Mouse (Mus musculus): ENCODE measurements around the gene Ttyh3.
"Not testable (repeated sequence)": the region's sequence is repeated elsewhere in the genome, so short reads cannot be mapped to it uniquely, and the experiment has no call there.

The Ttyh3 gene

GRCm38 (mm10) chr5:140648519-140649100 is at the start of gene Ttyh3:
TSS of gene Ttyh3 (minus strand) at chr5:140649031.
- DNase-seq: no peak

- no peak for DNase-seq
These were observed 47.2 kb upstream of the Ttyh3 start for GRCm38 (mm10) chr5:140695987-140696386.

DNA sequence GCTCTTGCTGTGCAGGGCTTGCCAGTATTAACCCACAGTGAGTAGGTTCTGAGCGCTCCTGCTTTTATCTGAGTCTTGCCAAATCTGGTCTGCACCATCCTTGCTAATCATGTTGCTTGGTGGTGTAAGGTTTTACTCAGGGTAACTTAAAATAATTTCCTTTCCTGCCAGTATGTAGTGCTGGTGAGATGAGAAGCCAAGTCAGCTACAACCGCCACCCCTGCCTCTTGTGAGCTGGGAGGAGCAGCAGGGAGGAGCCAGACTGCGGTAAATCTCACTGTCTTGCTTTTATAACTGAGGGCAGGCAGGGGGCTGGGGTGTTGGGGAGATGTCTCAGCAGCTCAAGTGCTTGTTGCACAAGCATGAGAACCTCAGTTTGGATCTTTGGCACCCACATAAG is 39.6 kb upstream of the Ttyh3 start:
- no peak for DNase-seq

DNA sequence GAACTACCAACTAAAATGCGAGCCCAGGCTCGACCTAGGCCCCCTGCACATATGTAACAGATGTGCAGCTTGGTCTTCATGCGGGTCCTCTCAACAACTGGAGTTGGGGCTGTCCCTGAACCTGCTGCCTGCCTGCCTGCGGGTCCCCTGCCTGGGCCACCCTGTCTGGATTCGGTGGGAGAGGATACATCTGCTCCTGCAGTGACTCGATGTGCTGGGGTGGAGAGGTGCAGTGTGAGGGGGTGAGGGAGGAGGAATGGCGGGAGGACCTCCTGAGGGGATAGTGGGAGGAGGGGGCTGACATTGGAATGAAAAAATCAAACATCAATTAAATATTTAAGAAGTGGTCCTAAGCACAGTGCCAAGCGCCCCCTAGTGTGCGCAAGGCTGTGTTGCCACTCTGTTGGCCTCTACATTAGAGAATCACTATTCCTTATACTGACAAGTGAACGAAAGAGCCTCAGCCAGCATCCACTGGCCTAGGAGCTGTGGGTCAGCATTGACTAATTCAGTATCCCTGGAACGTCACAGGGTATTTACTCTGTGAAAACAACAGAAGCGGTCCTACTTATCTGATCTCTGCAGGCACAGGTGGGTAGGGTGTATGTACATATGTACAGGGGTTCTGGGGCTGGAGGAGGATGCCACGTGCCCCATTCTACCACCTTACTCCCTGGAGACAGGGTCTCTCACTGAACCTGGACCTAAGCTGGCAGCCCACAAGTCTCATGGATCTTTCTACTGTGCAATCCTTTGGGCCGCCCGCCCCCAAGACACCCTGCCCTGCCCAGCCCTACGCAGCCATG is 35.7 kb upstream of the Ttyh3 start:
- peak; percentile 78 to 82 for DNase-seq

DNA sequence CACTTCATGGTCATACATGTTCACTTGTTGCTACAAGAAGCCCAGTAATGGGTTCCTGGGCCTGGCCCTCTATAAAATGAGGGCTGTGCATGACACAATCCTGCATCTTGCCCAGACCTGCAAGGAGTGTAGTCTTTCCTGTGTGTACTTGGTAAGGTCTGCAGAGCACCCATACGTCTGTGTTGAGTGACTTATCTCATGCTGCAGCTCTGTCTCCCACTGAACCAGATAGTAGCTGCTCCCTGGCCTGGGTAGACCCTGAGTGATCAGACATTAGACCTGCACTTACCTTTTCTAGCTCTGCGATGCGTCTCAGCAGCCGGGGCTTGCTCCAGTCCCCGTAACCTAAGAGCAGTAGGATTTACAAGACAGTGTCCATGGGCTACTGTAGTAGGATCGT is 33.3 kb upstream of the Ttyh3 start:
- DNase-seq: no peak

- DNase-seq: no peak
These were observed 32.1 kb upstream of the Ttyh3 start for GRCm38 (mm10) chr5:140680950-140681349.

DNA sequence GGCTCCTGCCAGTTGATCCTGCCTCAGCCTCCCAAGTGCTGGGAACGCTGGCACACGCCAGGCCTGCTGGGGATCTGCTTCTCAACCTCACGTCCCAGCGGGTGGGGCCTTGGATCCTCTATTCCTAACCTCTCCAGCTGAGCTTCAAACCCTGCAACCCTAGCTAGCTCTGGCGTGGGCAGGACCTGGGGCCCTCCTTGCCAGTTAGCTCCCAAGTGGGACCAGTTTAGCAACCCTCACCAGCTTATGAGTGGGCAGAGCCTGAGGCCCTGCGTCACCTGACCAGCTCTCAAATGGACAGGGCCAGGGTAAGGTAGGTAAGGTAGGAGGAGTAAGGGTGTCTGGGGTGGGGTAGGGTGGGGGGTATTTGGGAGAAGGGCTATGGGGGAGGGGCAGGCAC is 31.2 kb upstream of the Ttyh3 start:
- DNase-seq: no peak

DNA sequence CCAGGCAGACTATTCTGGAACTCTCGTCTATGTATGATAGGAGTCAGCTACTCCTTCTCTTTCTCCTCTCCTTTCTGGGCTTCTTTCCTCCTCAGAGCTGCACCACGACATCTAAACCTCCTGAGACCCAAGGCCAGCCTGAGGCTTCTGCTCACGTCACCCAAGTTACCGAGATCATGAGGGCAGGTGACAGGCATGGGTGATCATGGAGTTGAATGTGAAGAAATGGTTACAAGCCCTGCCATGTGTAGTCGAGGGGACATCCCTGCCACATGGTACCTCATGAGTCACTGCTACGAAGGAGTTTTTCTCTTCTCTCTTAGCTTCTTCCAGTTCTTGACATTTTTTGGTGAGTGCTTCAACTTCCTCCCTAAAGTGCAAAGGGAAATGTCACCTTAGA is 28.3 kb upstream of the Ttyh3 start:
- DNase-seq: no peak

DNA sequence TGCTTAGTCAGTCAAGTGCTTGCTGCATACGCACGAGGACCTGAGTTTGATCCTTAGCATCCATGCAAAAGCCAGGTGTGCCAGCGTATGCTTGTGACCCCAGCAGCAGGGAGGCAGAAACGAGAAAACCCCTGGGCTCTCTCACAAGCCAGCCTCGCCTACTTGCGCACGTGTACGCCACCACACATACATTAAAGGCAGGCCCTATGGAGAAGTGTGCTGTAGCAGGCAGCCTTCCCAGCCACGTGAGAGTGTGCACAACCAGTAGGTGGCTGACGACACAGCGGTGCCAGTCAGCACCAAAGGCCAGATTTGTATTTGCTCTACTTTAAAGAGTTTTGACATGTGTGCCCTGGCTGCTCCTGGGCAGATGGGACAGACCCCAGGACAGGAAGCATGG is 26.8 kb upstream of the Ttyh3 start:
- DNase-seq: no peak

GRCm38 (mm10) chr5:140675079-140675478 is 26.2 kb upstream of the Ttyh3 start:
- DNase-seq: peak in 1 of 2 experiments; percentile 18

DNA sequence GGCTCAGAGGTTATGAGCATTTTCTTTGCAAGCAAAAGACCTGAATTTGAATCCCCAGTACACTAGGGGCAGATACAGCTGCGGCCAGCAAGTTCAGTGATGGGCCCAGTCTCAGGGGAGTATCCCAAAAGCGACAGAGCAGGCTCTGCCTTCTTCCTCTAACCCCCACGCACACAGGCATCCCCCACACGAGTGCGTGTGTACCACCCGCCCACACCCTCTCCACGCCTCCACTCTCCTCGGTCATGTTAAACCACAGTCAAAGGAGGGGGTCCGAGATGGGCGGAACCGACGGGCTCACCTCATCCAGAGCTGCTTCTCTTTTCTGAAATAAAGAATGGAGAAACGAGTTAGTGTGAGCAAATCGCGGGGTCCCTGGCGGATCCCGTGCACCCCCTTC is 25.2 kb upstream of the Ttyh3 start:
- no peak for DNase-seq

DNA sequence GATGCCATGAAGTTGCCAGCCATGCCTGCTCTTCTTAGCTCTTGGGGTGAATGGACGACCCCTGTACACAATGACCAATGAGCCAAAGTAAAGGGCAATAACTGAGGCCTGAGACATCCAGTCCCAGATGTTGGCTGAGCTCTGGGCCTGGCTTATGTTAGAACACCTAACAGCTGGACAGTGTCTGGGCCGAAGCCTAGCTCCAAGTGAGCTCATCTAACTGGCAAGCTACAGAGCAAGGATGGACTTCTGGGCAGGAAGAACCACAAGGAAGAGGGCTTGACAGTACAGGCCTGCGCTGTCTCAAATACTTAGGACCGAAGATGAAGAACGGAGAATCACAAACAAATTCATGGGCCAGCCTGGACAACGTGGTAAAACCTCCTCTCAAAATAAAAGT is 23.8 kb upstream of the Ttyh3 start:
- not testable (repeated sequence) for DNase-seq

GRCm38 (mm10) chr5:140672115-140672514 is 23.3 kb upstream of the Ttyh3 start:
- DNase-seq: no peak

DNA sequence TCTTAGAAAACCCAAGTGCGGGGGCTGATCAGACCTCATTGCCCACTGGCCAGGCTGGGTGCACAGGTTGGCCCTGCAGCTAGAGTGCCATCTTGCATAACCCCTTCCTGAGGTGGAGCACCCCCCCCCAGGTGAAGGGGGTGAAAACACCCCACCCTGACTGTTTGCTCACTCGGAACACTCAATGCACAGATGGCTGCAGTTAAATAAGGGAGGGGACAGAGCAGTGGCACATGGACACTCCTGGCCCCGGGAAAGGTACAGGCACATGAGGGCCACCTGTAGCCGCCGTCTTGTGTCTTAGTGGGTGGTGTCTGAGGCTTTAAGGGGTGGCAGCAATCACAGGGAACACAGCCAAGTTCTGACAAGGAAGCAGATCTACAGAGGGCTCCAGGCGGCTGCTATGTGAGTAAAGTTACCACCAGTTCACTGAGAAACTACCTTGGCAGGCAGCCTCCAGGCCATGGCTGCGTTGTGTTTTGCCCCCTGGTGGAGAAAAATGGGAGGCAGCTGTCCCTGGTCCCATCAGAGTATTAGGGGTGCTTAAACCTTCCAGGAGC is 14.9 kb upstream of the Ttyh3 start:
- DNase-seq: peak; percentile 76 to 80

DNA sequence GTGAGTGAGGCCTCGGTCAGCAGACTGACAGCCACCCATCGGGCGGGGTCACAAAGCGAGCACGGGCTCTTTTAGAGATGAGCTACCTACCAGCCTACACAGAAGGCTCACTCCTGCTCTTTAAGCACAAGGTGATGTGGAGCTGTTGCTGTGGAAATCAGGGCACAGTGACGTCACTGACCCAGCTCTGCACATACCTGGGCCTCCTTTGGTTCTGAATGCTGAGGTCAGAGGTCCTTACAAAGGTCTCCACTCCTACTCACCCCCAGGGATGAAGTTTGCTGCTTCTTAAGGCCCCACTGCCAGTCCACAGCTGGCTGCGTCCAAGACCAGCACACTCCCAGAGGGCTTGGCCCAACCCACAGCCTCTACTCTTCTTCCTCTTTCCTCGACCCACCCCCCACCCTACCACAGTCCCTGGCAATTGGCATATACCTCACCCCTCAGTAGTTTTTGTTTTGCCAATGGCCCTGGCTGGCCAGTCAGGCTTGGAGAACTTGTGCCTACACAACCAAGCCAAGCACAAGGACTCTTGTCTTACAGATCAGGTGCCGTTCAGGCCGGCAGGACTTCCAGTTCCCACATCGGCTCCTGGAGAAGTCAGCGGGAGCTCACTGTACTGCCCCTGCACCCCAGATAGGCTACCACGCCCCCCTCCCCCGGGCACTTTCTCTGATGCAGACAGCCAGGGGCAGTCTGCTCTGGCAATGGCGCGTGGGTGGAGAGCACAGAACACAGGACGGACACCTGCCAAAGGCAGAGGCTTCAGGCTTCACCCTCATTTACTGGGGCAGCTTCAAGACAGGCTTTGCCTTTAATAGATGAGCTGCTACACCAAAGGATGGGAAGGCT is 14.1 kb upstream of the Ttyh3 start:
- DNase-seq: peak in 1 of 2 experiments; percentile 57

GRCm38 (mm10) chr5:140661875-140662643 is 13.2 kb upstream of the Ttyh3 start:
- no peak for DNase-seq

GRCm38 (mm10) chr5:140661427-140661826 is 12.6 kb upstream of the Ttyh3 start:
- no peak for DNase-seq

DNA sequence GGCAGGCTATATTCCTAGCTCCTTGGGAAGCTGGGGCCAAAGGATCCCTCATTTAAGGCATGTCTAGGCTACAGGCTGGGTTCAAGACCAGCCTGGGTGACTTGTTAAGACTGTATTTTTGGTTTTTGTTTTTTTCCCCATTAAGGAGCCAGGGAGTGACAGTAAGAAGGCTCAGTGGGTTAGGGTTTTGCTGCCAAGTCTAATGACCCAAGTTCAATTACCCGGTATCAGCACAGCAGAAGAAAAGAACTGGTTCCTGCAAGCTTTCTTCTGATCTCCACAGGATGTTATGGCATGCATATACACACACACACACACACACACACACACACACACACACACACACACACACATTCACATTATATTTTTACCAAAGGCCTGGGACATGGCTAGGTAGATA is 11.6 kb upstream of the Ttyh3 start:
- no peak for DNase-seq

DNA sequence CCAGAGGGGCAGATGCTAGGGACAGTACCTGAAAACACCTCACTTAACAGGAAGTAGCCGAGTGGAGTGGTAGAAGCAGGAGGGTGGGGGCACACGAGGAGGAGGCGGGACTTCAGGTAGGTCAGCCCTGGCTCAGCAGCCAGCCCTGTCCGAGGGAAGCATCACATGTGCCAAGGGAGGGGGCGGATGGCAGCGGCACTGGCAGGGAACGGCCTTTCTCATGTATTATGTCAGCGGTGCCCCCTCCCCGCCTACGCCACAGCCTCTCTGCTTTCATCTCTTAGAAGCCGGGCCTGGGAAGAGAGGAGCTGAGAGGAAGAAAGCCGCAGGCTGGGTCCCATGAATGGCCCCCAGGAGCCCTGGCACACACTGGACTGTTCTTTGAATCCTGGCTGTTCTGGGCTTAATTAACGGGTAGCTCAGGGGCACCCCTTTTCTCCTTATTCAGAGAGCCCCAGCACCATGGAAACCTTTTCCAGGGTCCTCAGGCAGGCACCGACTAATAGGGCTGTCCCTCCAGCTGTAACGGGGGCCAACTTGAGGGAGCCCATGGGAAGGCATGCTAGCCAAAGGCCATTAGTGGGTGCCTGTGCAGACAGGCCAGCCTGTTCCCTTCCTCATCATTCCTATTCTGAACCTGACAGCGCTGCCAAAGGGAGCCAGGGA is 10.9 kb upstream of the Ttyh3 start:
- DNase-seq: peak; percentile 79 to 82

DNA sequence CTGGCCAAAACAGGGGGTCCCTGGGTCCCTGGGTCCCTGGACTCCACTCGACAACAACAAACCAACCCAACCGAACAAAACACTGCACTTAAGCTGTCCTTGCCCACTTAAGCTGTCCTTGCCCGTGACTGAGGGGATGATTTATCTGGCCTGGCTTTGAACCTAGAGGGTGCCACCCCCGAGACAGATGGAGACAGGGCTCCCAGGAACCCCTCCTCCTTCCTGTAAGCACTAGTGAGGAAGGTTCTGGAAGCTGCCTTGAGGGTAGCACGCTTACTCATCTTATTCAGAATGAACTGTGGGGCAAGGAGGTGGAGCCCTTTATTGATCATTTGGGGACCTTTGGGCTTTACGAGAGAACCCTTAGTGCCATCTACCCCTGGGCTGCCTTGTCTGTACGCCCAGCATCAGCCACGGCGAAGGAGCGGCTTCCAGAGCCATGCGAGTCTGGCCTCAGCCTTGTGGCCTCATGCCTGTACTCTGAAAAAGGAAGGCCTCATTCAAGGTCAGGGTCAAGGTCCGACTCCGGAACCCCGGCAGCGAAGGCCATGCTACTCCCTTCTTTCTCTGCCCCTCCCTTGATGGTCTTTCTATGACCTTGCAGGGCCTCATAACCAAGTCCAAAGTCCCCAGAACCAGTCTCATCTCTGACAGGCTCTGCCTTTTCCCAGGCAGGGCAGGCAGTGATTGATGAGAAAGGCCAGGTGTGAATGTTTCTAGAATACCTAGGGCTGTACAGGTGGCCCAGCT is 5.4 kb upstream of the Ttyh3 start:
- no peak for DNase-seq

DNA sequence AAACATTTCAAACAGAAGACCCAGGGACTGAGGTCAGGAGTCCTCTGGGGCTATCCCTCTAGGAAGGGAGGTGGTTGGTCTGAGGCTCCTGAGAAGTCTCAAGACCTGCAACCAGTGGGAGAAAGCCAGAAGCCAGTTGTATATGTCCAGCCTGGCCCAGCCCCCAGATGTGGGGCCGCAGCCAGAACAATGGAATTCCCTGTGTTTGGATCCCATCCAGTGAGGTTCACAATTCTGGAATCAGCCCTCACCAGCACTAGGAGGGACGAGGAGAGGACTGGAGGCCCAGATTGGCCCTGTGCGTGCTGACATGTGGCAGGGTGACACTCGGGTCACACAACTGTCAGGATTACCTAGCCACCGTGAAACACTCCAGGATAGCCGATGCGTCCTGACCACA is 3.8 kb upstream of the Ttyh3 start:
- DNase-seq: no peak
